Mouse (Mus musculus) cortical plate, adult 2 months (tissue): ENCODE data around the gene 6030468B19Rik.

Source experiments
- CTCF ChIP-seq: fragments of 200-500 bp; IDR thresholded peaks from 2 replicates; pipeline ENCODE4 v1.5.1; 2011; ENCODE audit warnings: mild to moderate bottlenecking, control low read depth, low read length; ENCODE audit not compliant: insufficient read depth; ENCODE audit errors: extremely low read depth
- POLR2A ChIP-seq: fragments of 200-500 bp; IDR thresholded peaks from 2 replicates; pipeline ENCODE4 v1.6.1; 2011; ENCODE audit warnings: mild to moderate bottlenecking, low read length, control low read depth; ENCODE audit not compliant: insufficient read depth; ENCODE audit errors: extremely low read depth

- TF ChIP-seq CTCF, result peak; percentile 53
- no peak for TF ChIP-seq POLR2A
These were observed 34.9 kb downstream of the 6030468B19Rik start for GRCm38 (mm10) chr11:117832086-117832969.
